ENCODE assay signal across 15 mouse cellular contexts in the genomic region with DNA sequence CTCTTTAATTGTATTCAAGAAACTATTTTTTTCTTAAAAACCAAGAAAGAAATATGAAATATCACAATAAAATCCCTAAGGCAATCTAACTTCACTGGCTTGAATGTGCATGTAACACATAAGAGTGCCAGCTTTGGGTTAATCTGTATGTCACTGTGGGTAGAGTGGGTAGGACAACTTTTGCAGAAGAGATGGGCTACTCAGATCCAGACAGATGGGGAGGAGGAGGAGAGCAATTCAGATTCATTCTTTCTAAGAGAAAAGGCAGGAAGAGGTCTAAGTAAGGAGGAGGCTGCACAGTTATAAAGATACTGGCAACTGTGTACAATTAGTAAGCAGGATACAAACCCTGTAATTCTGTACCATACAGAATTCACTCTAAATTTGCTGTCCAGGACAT.
"Had no signal": no experiment of that assay in that cellular context is flagged by ENCODE, and none has a peak within 500 bp of the region (broad histone marks: within the 10 kb centered on the region; RNA-seq: fewer than 3 reads in every experiment).

No protein-coding gene starts in this region.

- DNase-seq: forebrain, postnatal 0 days; gastrocnemius, postnatal 14 days; gastrocnemius, postnatal 36 days; heart, adult 11 months; heart, adult 2 months; heart, postnatal 14 days; heart, postnatal 36 days; kidney, adult 11 months; kidney, adult 2 months; kidney, adult 9 months; kidney, postnatal 14 days; kidney, postnatal 36 days; layer of hippocampus, adult 9-11 months; layer of hippocampus, postnatal 36 days; left cerebral cortex, postnatal 4 days had no signal
